Mouse (Mus musculus) small intestine, adult 2 months (tissue): ENCODE results near the gene Riiad1.

Source experiments
- CTCF ChIP-seq: fragments of 200-500 bp; IDR thresholded peaks from 2 replicates; pipeline ENCODE4 v1.5.1; 2012; ENCODE audit warnings: low read depth, mild to moderate bottlenecking, control low read depth, inconsistent platforms, low read length, moderate library complexity, mixed read lengths; ENCODE audit not compliant: insufficient replicate concordance, insufficient read length; ENCODE audit errors: extremely low read depth
- POLR2A ChIP-seq: fragments of 200-500 bp; IDR thresholded peaks from 2 replicates; pipeline ENCODE4 v1.6.1; 2012; ENCODE audit warnings: low read depth, mild to moderate bottlenecking, control low read depth, inconsistent platforms, low read length, moderate library complexity

DNA sequence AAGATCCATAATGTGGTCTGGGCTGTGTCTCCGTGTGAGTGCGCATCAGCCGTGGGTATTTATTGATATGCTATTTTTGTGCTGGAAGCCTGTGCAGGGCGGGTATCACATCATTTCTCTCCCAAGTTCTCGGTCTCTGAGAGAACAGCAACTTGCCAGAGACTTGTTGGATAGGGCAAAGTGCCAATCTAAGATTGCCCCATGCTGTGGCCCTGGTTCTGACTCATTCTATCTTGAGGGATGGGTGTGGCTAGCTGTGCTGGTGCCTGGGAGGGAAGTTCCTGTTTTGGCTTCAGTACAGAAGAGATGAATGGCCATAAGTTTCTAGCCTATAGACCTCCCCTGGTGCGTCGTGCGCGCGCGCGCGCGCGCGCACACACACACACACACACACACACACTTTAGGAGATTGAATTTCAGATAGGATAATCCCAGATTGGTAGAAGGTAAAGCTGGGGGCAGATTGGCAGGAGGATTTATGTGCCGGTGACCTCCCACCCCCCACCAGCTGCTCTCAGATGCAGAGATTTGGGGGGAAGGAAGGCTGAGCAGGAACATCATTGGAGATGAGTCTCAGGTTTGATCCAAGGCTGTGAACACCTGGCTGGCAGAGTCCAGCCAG is 2.7 kb upstream of the Riiad1 start:
- TF ChIP-seq CTCF (no peak), POLR2A (no peak)
